Mouse (Mus musculus) brain, adult 10 weeks (tissue): ENCODE measurements around the gene Zfp563. TPM values are rescaled to one million over a fixed set of nuclear protein-coding genes. Genes with fewer than 3 reads are reported as not detected.

Experiments used
- polyA plus RNA-seq: library from polyadenylated mRNA; stranded (reverse); fragments of 350-450 nt; fragmentation: Illumina TruSeq; extraction: RNeasy Lipid Tissue Mini Kit (QIAGEN cat#74804); gene quantifications from one replicate; pipeline ENCODE4 v1.2.3, GENCODE M21; 2015; ENCODE audit warnings: low read depth, low replicate concordance

Gene Zfp563
- polyA plus RNA-seq, result 14.2 TPM

DNA sequence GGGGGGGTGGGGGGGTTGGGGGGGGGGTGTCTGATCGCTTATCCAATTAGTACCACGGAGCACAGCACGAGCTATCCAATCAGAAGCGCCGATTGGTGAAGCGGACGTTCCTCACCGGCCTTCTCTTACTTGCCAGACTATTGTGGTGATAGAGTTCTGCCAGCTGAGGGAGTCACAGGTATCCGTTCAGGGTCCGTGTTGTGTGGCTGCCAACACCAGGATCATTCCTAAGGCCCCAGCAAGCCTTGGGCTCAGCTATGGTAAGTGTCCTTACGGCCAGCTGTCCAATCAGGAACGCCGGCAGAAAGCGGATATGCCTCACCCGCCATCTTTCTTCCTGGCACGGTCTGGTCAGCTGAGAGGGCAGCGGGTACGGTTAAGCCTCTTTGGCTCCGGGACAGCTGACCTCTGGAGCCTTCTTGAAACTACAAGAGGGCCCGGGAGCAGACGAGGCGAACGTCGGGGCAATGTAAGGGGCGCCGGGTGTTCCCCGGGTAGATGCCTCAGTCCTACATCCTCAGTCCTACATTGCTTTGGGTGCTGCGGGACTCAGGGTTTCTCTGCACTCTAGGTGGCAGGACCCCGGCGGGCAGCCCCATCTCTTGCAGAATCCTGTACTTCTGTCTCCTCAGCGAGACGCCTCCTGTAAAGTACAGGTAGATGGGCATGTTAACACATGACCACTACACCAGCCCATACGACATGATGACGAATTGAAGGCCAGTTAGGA, at the start of gene Zfp563:
Zfp563 (plus strand) TSS at position 91 of the 730 bp plus-strand sequence.

GRCm38 (mm10) chr17:33067958-33068357, 21.2 kb upstream of the Zfp563 start, which contains the start of gene 4921501E09Rik:
TSS of gene 4921501E09Rik (minus strand) at chr17:33068058.

GRCm38 (mm10) chr17:33139261-33139820, 50.2 kb downstream of the Zfp563 start, which contains the start of gene Morc2b:
TSS of gene Morc2b (minus strand) at chr17:33139683.

Other genes with a start within 250 kb of the Zfp563 start
- 6.4 TPM for gene Zfp870, start 197.7 kb upstream of the Zfp563 start, polyA plus RNA-seq
- 9.5 TPM for gene Cyp4f14, start 172.0 kb upstream of the Zfp563 start, polyA plus RNA-seq
- gene Cyp4f13, start 141.9 kb upstream of the Zfp563 start, polyA plus RNA-seq, result 16.6 TPM
- 5.9 TPM for gene Zfp472, start 123.5 kb upstream of the Zfp563 start, polyA plus RNA-seq
- 14.7 TPM for gene Zfp952, start 96.2 kb upstream of the Zfp563 start, polyA plus RNA-seq
- gene Zfp763, start 55.9 kb upstream of the Zfp563 start, polyA plus RNA-seq, result 16.7 TPM
- gene 4921501E09Rik, start 21.3 kb upstream of the Zfp563 start, polyA plus RNA-seq, result not detected
- 3.5 TPM for gene Morc2b, start 50.4 kb downstream of the Zfp563 start, polyA plus RNA-seq
- gene Olfr55, start 79.1 kb downstream of the Zfp563 start, polyA plus RNA-seq, result not detected
- not detected for gene Olfr239, start 102.0 kb downstream of the Zfp563 start, polyA plus RNA-seq
- 0.30 TPM for gene Olfr1564, start 132.4 kb downstream of the Zfp563 start, polyA plus RNA-seq
- 7.9 TPM for gene Zfp955a, start 165.8 kb downstream of the Zfp563 start, polyA plus RNA-seq
- gene Olfr63, start 175.4 kb downstream of the Zfp563 start, polyA plus RNA-seq, result not detected
- gene Zfp955b, start 200.2 kb downstream of the Zfp563 start, polyA plus RNA-seq, result 22.2 TPM